Mouse (Mus musculus) megakaryocyte progenitor cell, adult 5-6 weeks (primary cell): ENCODE results near the gene N4bp3. TPM values are rescaled to one million over a fixed set of nuclear protein-coding genes. Genes with fewer than 3 reads are reported as not detected.
"Not testable (repeated sequence)": the region's sequence is repeated elsewhere in the genome, so short reads cannot be mapped to it uniquely, and the experiment has no call there.

Source experiments
- ATAC-seq: replicated peaks from 2 replicates; pipeline ENCODE4 v1.8.0; 2016; ENCODE audit warnings: mild to moderate bottlenecking, moderate TSS enrichment, inconsistent platforms; ENCODE audit not compliant: poor library complexity
- total RNA-seq, 2 experiments: library from RNA; stranded (forward) in 1 of 2; stranded (reverse) in 1 of 2; fragments of 157-497, 149-512 nt in 1 of 2; fragments of 200-1000 nt in 1 of 2; gene quantifications; 2 replicates each; pipeline versions ENCODE4 v1.2.3 to v1.2.4; 2015 to 2017

Gene N4bp3
- total RNA-seq, 2 experiments from 2014 or later: 0.10 to 0.46 TPM

GRCm38 (mm10) chr11:51654891-51655290 lies 4.2 kb upstream of the N4bp3 start:
- ATAC-seq: no peak

DNA sequence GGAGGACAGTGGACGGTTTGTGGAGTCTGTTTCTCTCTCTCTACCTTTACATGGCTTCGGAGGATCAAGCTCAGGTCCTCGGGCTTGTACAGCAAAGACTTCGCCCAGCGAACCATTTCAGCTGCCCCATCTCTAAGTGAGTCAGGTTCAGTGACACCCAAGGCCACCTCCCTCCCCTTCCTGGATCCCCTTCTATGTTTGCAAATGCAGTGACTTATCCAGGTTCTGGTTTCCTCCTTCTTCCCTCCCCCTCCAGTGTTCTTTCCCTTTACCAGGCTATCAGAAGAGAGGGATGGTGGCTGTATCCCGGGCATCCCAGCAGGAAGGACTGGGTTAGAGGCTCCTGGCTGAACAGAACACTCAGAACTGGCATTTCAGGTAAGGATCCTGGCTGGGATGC lies 3.1 kb upstream of the N4bp3 start:
- ATAC-seq: no peak

- ATAC-seq: no peak
These were observed 2.3 kb upstream of the N4bp3 start for GRCm38 (mm10) chr11:51652889-51653418.

DNA sequence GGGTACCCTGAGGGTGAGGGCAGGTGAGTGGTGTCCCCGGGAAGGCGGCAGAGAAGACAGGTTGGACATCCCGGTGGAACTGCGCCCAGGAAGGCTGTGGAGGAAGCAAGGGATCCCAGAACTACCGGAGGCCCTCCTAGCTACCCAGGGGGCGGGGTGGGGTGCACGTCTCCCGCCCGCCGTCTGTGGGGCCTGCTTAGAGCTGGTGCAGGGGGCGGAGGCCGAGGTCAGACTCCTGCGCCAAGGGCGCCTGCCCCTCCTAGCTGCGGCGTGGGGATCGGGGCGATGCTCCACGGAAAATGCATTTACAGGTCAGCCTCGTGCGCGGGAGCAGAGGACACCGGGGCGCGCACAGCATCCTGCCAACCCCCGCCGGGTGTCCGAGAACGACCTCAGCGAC lies 381 bp downstream of the N4bp3 start:
- ATAC-seq: 0 out of 2 replicates have a peak, but pooled peaks have one; percentile 25

- peak; percentile 43 for ATAC-seq
These were observed 798 bp downstream of the N4bp3 start for GRCm38 (mm10) chr11:51649889-51650199.

DNA sequence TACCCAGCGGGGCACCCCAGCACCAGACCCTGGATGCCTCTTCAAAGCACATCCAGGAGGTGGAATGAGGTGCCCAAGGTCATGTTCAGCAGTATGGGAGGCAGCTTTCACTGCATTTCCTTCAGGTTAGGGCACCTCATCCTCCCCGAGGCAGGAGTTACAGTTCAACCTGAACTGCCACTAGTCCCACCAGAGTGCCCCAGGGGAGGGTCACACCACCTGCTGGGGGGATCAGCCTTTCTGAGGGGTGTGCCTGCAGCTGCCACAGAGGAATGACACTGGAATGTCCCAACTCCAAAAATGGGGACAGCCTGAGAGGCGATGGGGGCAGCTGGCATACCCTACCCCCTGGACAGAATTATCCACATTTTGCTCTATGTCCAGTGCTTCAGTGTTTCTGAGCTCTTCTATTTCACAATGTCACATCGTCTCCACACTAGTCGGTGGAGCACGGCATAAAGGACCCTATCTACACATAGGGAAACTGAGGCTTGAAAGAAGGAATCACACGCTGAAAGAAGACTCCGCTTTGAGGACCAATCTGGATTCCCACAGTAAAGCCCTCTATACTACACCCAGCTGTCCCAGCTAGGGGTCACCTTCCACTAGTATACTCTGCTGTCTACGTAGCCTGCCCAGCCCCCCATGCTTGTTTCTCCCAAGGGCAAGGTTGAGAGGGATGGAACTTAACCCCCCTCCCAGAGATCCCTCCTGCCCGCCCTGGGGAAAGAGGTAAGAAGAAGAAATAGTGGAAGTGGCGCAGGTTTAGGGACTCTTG lies 1.3 kb downstream of the N4bp3 start:
- ATAC-seq: no peak

DNA sequence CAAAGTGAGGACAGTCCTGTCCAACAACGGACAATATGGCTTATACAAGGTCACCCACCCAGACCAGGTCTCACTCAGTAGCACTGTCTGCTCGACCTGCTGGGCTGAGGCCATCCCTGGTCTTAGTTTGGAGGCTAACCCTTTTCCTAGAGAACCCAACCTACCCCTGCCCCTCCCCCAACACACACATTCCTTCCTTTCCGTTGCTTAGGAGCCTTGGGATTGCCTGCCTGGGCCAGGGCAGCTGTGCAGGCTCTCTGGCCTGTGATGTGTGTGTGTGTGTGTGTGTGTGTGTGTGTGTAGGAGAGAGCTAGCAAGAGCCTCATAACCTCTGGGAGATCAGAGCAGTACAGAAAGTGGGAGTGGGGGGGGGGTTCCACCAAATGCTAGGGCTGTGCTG lies 2.1 kb downstream of the N4bp3 start:
- no peak for ATAC-seq

DNA sequence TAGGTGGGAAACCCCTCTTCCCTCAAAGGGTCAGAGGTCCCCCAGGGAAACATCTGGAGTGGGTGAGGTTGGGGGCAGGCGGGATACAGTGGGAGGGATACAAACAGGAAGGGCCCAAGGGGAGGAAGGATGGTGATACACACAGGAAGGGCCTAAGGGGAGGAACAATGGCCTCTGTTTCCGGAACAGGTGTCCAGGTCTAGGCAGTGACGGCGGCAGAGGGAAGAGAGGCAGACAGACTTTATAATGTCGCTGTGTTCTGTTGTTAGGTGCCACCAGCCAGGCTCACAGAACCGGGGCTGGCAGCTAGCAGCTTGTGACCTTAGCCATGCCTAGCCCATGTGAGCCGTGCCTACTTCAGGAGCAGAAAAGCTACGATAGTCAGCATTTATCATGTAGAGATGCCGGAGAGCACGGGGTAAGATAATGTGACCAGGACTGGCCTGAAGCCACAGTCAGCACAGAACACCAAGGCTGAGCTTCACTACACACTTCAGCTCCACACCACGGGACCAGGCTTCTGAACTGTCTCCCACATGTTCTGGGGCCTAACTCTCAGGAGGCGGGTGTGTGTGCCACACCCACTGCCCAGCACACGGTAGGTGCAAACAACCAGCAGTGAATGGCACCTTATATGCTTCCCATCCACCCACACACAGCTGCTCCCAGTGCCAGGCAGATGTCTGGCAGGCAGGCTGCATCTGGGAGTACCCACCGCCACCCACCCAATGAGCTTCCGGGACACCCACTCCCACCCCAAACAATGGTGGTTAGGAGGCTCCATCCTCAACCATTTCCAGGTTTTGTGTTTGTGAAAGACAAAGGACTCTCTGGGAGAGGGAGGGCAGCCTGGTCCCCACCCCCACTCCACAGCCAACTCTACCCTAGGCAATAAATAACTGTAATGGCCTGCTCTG lies 3.6 kb downstream of the N4bp3 start:
- no peak for ATAC-seq

GRCm38 (mm10) chr11:51646245-51646644 lies 4.4 kb downstream of the N4bp3 start:
- no peak for ATAC-seq

GRCm38 (mm10) chr11:51645293-51645692 lies 5.3 kb downstream of the N4bp3 start:
- ATAC-seq: no peak

- ATAC-seq: peak; percentile 87
These were observed 6.4 kb downstream of the N4bp3 start for GRCm38 (mm10) chr11:51644217-51644616.

GRCm38 (mm10) chr11:51643761-51644160 lies 6.9 kb downstream of the N4bp3 start:
- ATAC-seq: peak; percentile 41

DNA sequence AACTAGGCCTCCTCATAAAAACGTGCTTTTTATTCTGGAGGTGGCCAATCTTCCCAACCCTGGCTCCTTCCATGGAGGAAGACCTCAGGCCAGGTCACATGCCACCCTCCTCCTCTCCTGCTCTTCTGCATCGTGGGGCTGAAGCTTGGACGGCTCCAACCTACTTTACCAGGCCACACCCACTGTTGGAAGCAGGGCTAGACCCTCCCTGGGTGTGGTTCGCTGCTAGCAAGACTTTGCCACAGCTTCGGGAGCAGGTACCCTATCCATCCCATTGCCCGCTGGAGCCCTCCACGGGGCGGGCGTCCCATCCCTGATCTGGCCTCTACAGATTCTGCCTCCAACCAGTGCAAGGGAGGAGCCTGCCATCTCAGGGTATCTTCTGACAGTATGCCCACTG lies 7.4 kb downstream of the N4bp3 start:
- no peak for ATAC-seq

DNA sequence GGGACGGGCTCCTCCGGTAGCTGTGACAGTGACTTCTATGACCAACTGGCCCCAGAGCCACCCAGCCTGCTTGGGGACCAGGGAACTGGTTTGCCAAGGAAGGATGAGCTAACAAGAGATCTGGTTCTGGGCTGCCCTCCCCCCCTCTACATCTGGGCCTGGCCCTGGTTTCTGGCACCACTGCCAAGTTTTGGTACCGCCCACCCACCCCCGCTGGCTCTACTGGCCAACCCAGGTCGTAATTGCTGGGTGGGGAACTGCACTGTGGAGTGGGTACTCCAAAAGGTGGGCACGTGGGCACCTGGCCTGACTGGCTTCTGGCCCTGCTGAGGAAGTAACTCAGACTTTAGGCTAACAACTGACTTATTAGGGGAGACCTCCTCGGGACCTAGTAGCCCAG lies 9.9 kb downstream of the N4bp3 start:
- no peak for ATAC-seq

DNA sequence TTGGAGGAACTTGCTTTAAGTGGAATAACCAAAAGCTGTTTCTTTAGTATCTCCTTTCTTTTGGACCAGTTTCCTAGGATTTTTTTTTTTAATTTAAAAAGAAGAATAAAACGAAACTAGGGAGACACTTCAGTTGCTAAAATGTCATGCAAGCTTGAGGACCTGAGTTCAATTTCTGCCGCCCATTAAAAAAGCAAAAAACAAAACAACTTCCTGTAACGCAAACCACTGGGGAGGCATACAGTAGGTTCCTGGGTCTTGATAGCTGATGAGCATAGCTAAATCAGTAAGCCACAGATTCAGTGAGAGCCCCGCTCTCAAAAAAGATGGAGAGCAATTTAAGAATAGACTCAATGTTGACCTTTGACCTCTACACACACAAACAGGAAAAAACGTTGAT lies 12.1 kb downstream of the N4bp3 start:
- no peak for ATAC-seq

DNA sequence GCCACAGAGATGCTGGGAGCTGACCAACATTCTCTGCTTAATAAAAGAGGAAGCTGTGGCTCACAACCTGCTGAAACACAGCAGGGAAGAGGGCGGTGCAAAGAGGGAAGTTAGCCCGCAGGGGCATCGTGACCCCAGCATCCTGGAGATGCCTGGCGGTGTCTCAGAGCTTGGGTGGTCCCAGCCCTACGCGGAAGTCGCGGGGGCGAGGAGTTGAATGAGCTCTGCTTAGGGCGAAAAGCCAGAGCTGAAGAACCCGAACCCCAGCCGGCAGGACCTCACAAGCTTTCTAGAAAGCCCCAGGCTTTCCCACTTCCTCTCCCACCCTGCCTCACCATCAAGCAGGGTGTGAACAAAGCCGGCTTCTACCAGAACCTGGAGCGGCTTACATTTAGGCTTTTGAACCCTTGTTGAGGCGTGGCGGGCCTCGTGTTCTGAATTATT lies 12.6 kb downstream of the N4bp3 start:
- ATAC-seq: peak; percentile 71

DNA sequence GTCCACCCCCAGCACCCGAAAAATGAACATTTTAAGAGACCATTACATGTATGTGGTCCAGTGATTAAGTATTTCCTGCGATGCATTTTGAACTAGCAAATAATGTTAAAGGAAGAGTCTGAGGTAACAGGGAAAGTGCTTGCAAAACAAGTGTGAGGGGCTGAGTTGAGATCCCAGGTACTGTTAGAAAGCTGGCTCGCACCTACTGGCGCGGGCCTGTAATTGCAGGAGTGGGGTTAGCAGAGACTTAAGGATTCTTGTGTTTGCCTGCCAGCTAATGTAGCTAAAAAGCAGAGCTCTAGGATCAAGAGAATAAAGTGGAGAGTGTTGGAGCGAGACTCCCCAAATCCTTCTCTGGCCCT lies 14.3 kb downstream of the N4bp3 start:
- ATAC-seq: peak; percentile 61

DNA sequence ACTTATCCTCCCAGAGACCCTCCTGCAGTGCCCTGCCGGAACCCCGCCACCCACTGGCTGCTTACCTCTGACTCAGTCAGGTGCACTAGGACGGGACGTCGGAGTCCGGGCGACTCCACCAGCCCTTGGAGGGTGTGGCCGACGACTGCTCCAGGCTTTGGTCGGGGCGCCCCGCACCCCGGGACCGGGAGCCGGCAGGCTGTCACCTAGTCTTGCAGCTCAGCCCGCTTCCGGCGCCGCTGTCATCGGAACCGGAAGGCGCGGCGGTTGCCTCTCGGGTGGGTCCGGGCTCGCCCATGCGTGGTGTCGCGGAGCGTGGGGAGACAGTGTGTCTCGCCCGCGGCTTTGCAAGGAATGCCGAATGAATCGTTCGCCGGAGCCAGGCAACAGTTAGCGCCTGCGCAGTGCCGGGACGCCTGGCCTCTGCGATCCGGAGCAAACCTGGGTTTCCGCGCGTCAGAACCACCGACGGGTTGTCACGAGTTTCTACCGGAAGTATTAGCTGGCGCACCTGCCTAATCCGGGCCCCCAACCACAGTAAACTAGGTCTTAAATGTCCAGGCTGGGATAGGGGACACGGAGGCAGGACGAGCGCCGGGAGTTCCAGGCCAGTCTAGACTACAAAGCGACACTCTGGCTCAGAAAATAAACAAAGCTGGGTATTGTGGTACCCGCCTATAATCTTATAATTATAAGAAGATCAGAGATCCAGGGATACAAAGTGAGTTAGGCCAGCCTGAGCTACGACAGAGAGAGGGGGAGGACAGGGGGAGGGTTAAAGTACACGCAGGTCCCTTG lies 14.9 kb downstream of the N4bp3 start, which contains the start of gene Rmnd5b:
Gene Rmnd5b, minus strand, starts transcription at position 372 of the 798 bp plus-strand sequence.
- ATAC-seq: peak; percentile 47

- ATAC-seq: no peak
These were observed 15.5 kb downstream of the N4bp3 start for GRCm38 (mm10) chr11:51635127-51635524.

DNA sequence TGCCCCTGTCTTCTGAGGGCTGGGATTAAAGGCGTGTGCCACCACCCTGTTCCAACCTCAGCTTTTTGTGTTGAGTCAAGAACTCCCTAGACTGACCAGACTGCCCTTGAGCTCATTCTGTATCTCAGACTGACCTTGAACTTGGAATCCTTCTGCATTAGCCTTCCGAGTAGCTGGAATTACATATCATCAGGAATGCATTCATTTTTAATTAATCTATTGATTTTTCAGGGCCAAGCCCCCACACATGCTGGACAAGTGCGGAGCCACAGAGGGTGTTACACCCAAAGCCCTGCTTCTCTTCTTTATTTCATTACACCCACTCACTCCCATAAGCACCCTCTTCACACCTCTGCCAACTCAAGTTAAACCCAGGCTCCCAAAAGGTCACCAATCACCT lies 16.9 kb downstream of the N4bp3 start:
- no peak for ATAC-seq

- not testable (repeated sequence) for ATAC-seq
These were observed 17.4 kb downstream of the N4bp3 start for GRCm38 (mm10) chr11:51633200-51633599.
